Mouse (Mus musculus) limb, embryonic 13.5 days (tissue): Measurements from ENCODE around the gene Slc17a1. TPM values are rescaled to one million over a fixed set of nuclear protein-coding genes. Genes with fewer than 3 reads are reported as not detected.
A peak's percentile ranks its signal among the peaks of the same experiment; 100 is the strongest.

ENCODE experiments used
- ATAC-seq: fragments of 200-750 bp; cut with Nextera tagmentation; 2 replicates; pipeline ENCODE4 v1.8.0; 2017; ENCODE audit warnings: low read depth, moderate number of reproducible peaks, moderate TSS enrichment; ENCODE audit not compliant: low FRiP score
- H3K27ac ChIP-seq: fragments of 300-500 bp; sonication (generic); 2 replicates; pipeline ENCODE4 v1.5.1; 2015; ENCODE audit warnings: inconsistent platforms, mild to moderate bottlenecking, moderate library complexity
- H3K27me3 ChIP-seq: fragments of 300-500 bp; sonication (generic); 2 replicates; pipeline ENCODE4 v1.6.1; 2015; ENCODE audit warnings: mild to moderate bottlenecking, inconsistent platforms
- H3K36me3 ChIP-seq: fragments of 300-500 bp; sonication (generic); 2 replicates; pipeline ENCODE4 v1.6.1; 2015; ENCODE audit warnings: inconsistent platforms, mild to moderate bottlenecking, moderate library complexity
- H3K4me1 ChIP-seq: fragments of 300-500 bp; sonication (generic); 2 replicates; pipeline ENCODE4 v1.6.1; 2015; ENCODE audit warnings: inconsistent platforms
- H3K4me2 ChIP-seq: fragments of 300-500 bp; sonication (generic); replicated peaks from 2 replicates; pipeline ENCODE4 v1.6.1; 2015; ENCODE audit warnings: inconsistent platforms, mild to moderate bottlenecking, moderate library complexity
- H3K4me3 ChIP-seq: fragments of 300-500 bp; sonication (generic); 2 replicates; pipeline ENCODE4 v1.5.1; 2015; ENCODE audit warnings: moderate library complexity, mild to moderate bottlenecking, inconsistent platforms
- H3K9ac ChIP-seq: fragments of 300-500 bp; sonication (generic); 2 replicates; pipeline ENCODE4 v1.6.1; 2015; ENCODE audit warnings: mild to moderate bottlenecking, inconsistent platforms
- H3K9me3 ChIP-seq: fragments of 300-500 bp; sonication (generic); 2 replicates; pipeline ENCODE4 v1.6.1; 2016; ENCODE audit warnings: inconsistent platforms
- WGBS: fragments of 180-500 bp; shearing (Covaris S2); methylation state at CpG from one replicate; pipeline ENCODE4 v1.1.7; 2015; 5-methylcytosine and 5-hydroxymethylcytosine counted together
- microRNA-seq: library from miRNA; unstranded; fragments of <30 nt; microRNA quantifications from one replicate; pipeline ENCODE4, GENCODE M21; 2016
- polyA plus RNA-seq: library from polyadenylated mRNA; unstranded; fragments of >200 nt; fragmentation: Nextera tagmentation; extraction: Ambion mirVana; gene quantifications from 2 replicates; pipeline ENCODE4 v1.2.1, GENCODE M21; 2015

Gene Slc17a1
- polyA plus RNA-seq, 1 experiment from 2014 or later: not detected

DNA sequence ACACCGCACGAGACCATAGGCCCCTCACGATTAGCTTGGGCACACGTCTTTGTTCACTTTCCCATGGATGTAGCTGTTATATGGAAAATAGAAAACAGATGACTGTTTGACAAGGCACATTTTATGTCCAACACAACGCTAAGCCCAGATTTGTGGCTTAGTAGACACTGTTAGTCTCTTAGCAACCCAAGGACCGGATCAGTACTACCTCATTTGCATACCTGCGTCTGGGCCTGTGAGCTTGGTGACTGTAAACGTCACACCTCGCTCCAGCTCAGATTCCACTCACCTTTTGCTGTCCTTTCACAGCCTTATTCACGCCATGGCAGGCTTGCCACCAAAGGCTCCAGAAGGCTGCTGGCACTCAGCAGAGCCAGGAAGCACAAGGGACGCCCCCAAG, 63.4 kb downstream of the Slc17a1 start:
- Histone ChIP-seq H3K9me3 (no peaks in the 10 kb centered on the region; the same call in 1 of the 2 replicates), H3K27ac (peak overlapping the region; percentile 48; the same call in 1 of the 2 replicates), H3K27me3 (no peaks in the 10 kb centered on the region), H3K36me3 (no peaks in the 10 kb centered on the region), H3K9ac (no peak overlapping the region), H3K4me2 (peak overlapping the region; percentile 20), H3K4me1 (peaks cover 17% of the 10 kb centered on the region), H3K4me3 (no peak overlapping the region)
- 23% methylated on average over 11 of the region's 11 CpGs for WGBS
- ATAC-seq: peak; percentile 51; the same call in 1 of the 2 replicates

DNA sequence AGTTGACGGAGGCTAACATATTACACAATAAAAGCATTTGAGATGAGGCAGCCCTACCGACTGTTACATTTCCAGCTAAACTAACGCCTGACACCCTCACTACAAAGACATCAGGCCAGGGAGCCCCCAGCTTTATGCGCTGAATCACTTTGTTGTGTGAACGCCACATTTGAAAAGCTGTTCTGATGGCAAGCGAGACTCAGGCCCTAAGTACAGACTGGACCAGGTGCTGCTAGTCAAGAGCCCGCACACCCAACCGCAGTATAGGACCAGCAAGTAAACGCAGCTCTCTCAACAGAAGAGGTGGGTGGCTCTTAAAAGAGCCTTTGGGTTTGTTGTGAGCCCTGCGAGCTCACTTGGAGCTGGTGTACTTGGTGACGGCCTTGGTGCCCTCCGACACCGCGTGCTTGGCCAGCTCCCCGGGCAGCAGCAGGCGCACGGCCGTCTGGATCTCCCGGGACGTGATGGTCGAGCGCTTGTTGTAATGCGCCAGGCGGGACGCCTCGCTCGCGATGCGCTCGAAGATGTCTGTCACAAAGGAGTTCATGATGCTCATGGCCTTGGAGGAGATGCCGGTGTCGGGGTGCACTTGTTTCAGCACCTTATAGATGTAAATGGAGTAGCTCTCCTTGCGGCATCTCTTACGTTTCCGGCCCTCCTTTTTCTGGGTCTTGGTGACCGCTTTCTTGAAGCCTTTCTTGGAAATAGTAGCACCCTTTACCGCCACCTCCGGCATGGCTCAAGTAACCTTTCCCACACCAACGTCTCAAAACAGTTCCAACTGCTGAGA, 66.1 kb downstream of the Slc17a1 start, which contains the start of gene Hist1h2ba:
Gene Hist1h2ba, minus strand, starts transcription at position 736 of the 790 bp plus-strand sequence.
- H3K4me2 ChIP-seq: no peak within 1 kb of the TSS
- H3K36me3 ChIP-seq: no peaks in the 10 kb centered on the region
- H3K4me3 ChIP-seq: no peak within 1 kb of the TSS
- no peaks in the 10 kb centered on the region for H3K27me3 ChIP-seq
- peaks cover 12% of the 10 kb centered on the region for H3K4me1 ChIP-seq
- H3K27ac ChIP-seq: no peak within 1 kb of the TSS
- ATAC-seq: no peak
- H3K9me3 ChIP-seq: no peaks in the 10 kb centered on the region; the same call in 1 of the 2 replicates
- no peak within 1 kb of the TSS for H3K9ac ChIP-seq
- whole genome bisulfite sequencing: 95% methylated on average over 39 of the region's 39 CpGs

DNA sequence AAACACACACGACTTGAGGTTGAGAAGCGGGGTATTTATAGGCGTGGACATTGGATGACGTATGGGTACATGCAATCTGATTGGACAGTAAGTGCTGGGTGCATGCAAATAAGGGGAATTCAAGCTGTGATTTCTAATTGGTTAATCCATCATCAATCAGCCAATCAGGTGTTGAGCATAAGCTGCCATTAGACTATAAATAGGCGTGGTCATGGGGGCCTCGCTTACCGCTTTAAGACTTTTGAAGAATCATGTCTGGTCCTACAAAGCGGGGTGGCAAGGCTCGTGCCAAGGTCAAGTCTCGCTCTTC, 66.6 kb downstream of the Slc17a1 start, which contains the start of gene Hist1h2aa:
Gene Hist1h2aa, plus strand, starts transcription at position 252 of the 310 bp plus-strand sequence.
- Histone ChIP-seq H3K27me3 (no peaks in the 10 kb centered on the region), H3K4me2 (no peak within 1 kb of the TSS), H3K27ac (no peak within 1 kb of the TSS), H3K4me3 (no peak within 1 kb of the TSS), H3K4me1 (peaks cover 12% of the 10 kb centered on the region), H3K36me3 (no peaks in the 10 kb centered on the region), H3K9me3 (no peaks in the 10 kb centered on the region; the same call in 1 of the 2 replicates), H3K9ac (no peak within 1 kb of the TSS)
- 91% methylated on average over 10 of the region's 10 CpGs for WGBS
- no peak for ATAC-seq

DNA sequence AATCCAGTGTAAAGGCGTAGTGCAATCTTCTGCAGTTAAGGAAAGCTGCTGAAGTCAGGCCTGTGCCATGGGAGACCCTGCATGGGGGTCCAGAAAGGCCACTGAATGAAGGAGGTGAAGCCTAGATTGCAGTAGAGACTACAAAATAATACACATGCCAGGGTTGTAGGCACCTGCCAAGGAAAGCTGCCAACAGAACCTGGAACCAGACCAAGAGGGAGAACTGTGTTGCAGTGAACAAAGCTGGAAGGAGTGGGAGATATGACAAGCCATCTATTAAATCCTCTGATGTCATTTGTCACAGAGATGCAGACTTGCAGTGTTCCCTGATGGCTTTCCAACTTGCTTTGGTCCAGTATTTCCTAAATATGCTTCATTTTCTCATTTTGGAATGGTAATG, 71.1 kb downstream of the Slc17a1 start:
- no peak overlapping the region for H3K4me3 ChIP-seq
- no peak overlapping the region for H3K27ac ChIP-seq
- no peaks in the 10 kb centered on the region for H3K27me3 ChIP-seq
- H3K9ac ChIP-seq: no peak overlapping the region
- H3K36me3 ChIP-seq: no peaks in the 10 kb centered on the region
- H3K9me3 ChIP-seq: no peaks in the 10 kb centered on the region; the same call in 1 of the 2 replicates
- H3K4me1 ChIP-seq: peaks cover 6% of the 10 kb centered on the region; the same call in 1 of the 2 replicates
- ATAC-seq: no peak
- H3K4me2 ChIP-seq: no peak overlapping the region
- WGBS: 89% methylated on average over 1 of the region's 1 CpGs

GRCm38 (mm10) chr13:23940291-23940690, 72.7 kb downstream of the Slc17a1 start:
- peaks cover 6% of the 10 kb centered on the region; the same call in 1 of the 2 replicates for H3K4me1 ChIP-seq
- H3K9ac ChIP-seq: no peak overlapping the region
- no peaks in the 10 kb centered on the region for H3K36me3 ChIP-seq
- no peak for ATAC-seq
- H3K9me3 ChIP-seq: no peaks in the 10 kb centered on the region
- H3K4me2 ChIP-seq: no peak overlapping the region
- no peaks in the 10 kb centered on the region for H3K27me3 ChIP-seq
- H3K4me3 ChIP-seq: no peak overlapping the region
- H3K27ac ChIP-seq: no peak overlapping the region
- 60% methylated on average over 6 of the region's 6 CpGs for WGBS

DNA sequence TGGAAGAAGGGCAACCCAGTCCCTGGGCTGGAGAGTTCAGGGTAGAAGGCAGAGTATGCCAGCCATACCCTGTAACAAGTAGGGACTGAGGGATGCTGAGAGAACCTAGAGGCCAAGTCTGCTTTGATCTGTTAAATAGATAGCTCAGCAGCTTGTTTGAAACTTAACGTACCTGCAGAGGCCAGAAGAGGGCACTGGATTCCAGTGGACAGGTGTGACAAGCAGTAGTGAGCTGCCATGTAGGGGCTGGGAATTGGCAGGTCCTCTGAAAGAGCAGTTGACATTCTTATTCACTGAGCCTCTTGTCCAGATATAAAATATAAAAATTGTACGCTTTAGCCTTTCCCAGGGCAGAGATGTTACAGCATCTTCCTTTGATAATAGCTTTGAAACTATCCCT, 75.3 kb downstream of the Slc17a1 start:
- Histone ChIP-seq H3K4me3 (no peak overlapping the region), H3K27ac (no peak overlapping the region), H3K36me3 (no peaks in the 10 kb centered on the region), H3K4me2 (no peak overlapping the region), H3K27me3 (no peaks in the 10 kb centered on the region), H3K9ac (no peak overlapping the region), H3K9me3 (no peaks in the 10 kb centered on the region), H3K4me1 (peaks cover 19% of the 10 kb centered on the region)
- WGBS: 41% methylated on average over 2 of the region's 2 CpGs
- no peak for ATAC-seq

Small RNA genes lying within 50 kb of the gene (microRNA-seq; reads per million reads assigned to microRNA genes)
- not detected for gene Gm44344

Other genes with a start within 250 kb of the Slc17a1 start
- 2.0 and 2.5 TPM in 2 replicates for gene Hist1h2be, start 246.6 kb upstream of the Slc17a1 start, polyA plus RNA-seq
- 19.9 and 21.1 TPM in 2 replicates for gene Hist1h1e, start 245.2 kb upstream of the Slc17a1 start, polyA plus RNA-seq
- gene Hist1h2ac, start 183.8 kb upstream of the Slc17a1 start, polyA plus RNA-seq: 1.00 and 1.3 TPM in 2 replicates
- gene Hist1h2bc, start 183.6 kb upstream of the Slc17a1 start, polyA plus RNA-seq: 35.3 and 35.7 TPM in 2 replicates
- gene Hist1h1t, start 171.9 kb upstream of the Slc17a1 start, polyA plus RNA-seq: 0.36 and 0.43 TPM in 2 replicates
- gene Hist1h4c, start 169.3 kb upstream of the Slc17a1 start, polyA plus RNA-seq: 9.0 and 10.3 TPM in 2 replicates
- gene Hfe, start 156.9 kb upstream of the Slc17a1 start, polyA plus RNA-seq: 5.2 and 5.5 TPM in 2 replicates
- 22.0 and 23.8 TPM in 2 replicates for gene Hist1h1c, start 128.9 kb upstream of the Slc17a1 start, polyA plus RNA-seq
- 17.7 and 20.6 TPM in 2 replicates for gene Hist1h3c, start 122.1 kb upstream of the Slc17a1 start, polyA plus RNA-seq
- gene Hist1h2bb, start 121.0 kb upstream of the Slc17a1 start, polyA plus RNA-seq: 2.2 and 3.1 TPM in 2 replicates
- gene Hist1h2ab, start 116.6 kb upstream of the Slc17a1 start, polyA plus RNA-seq: 47.8 and 56.8 TPM in 2 replicates
- 14.7 and 16.3 TPM in 2 replicates for gene Hist1h3b, start 115.5 kb upstream of the Slc17a1 start, polyA plus RNA-seq
- gene Hist1h4b, start 110.7 kb upstream of the Slc17a1 start, polyA plus RNA-seq: 7.2 and 13.5 TPM in 2 replicates
- gene Hist1h4a, start 106.5 kb upstream of the Slc17a1 start, polyA plus RNA-seq: 0.65 TPM in 1 of 2 replicates, not detected in the other
- 11.8 and 14.9 TPM in 2 replicates for gene Hist1h3a, start 105.4 kb upstream of the Slc17a1 start, polyA plus RNA-seq
- 4.3 and 6.0 TPM in 2 replicates for gene Hist1h1a, start 104.1 kb upstream of the Slc17a1 start, polyA plus RNA-seq
- gene Trim38, start 97.8 kb upstream of the Slc17a1 start, polyA plus RNA-seq: not detected in 2 replicates
- not detected in 2 replicates for gene Slc17a2, start 60.8 kb upstream of the Slc17a1 start, polyA plus RNA-seq
- gene Slc17a3, start 28.3 kb upstream of the Slc17a1 start, polyA plus RNA-seq: 0.20 and 0.29 TPM in 2 replicates
- gene Slc17a4, start 47.3 kb downstream of the Slc17a1 start, polyA plus RNA-seq: 0.06 TPM in 1 of 2 replicates, not detected in the other
- gene Hist1h2ba, start 66.4 kb downstream of the Slc17a1 start, polyA plus RNA-seq: not detected in 2 replicates
- not detected in 2 replicates for gene Hist1h2aa, start 66.7 kb downstream of the Slc17a1 start, polyA plus RNA-seq
- 0.27 TPM in 1 of 2 replicates, not detected in the other for gene Scgn, start 123.5 kb downstream of the Slc17a1 start, polyA plus RNA-seq